Mouse (Mus musculus): ENCODE measurements around the gene Hmgb1.

DNA sequence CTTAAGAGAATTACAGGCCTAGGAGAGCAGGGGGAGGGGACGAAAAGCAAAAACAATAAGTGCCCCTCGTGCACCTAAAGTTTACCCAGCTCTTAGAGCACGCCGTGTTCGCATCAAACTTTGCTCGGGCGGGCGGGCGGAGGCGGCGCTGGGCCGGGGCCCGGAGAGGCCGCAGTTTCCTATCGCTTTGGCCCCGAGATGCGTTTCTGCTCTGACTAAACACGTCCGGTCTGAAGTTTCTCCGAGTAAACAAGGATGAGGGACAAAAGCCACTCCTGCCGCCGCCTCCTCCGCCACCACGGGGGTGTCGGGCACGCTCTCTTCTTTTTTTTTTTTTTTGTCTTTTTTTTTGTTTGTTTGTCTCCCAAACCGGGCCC lies 133.1 kb downstream of the Hmgb1 start:
- TF ChIP-seq POLR2A (IDR thresholded peaks at IDR 0.05; ENCODE audit: control insufficient read depth, extremely low read depth, insufficient read depth, low read length, poor library complexity): no peak
- TF ChIP-seq CTCF (IDR thresholded peaks at IDR 0.05; ENCODE audit: borderline replicate concordance, control insufficient read depth, extremely low read depth, insufficient read depth, low read length, poor library complexity): no peak

All from thymus, adult 2 months (tissue).